Mouse (Mus musculus) gonadal fat pad, adult 2 months (tissue): Measurements from ENCODE around the gene Pard3. TPM values are rescaled to one million over a fixed set of nuclear protein-coding genes. Genes with fewer than 3 reads are reported as not detected.
"Not testable (repeated sequence)": the region's sequence is repeated elsewhere in the genome, so short reads cannot be mapped to it uniquely, and the experiment has no call there.

ENCODE experiments used
- DNase-seq: peaks from one replicate; pipeline ENCODE4 v3.0.0-alpha.2; 2012; ENCODE audit warnings: low read depth
- polyA plus RNA-seq: library from polyadenylated mRNA; depleted of rRNA; stranded (reverse); fragments of >200 nt; gene quantifications from 2 replicates; pipeline ENCODE4 v1.2.3, GENCODE M21; 2012

Pard3 gene
- polyA plus RNA-seq, 1 experiment = 31.5 TPM

DNA sequence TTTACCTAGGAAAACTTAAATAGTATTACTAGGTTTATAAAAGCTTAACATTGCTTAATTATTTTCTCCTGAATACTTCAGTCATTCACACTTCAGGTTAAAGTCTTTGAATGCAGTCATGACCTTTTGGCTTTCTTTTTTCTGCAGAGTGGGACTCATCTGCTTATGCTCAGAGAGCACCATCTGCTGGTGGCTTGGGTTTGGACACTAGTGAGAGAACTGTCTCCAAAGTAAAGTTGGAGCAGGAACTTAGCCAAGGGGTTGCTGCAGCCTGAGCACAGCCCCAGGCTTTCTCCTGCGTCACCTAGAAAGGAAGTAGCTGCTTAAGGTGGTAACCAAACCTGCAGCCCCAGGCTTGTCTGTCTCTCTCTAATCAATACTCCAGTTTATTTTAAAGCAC is 75.5 kb downstream of the Pard3 start:
- DNase-seq = no peak

DNA sequence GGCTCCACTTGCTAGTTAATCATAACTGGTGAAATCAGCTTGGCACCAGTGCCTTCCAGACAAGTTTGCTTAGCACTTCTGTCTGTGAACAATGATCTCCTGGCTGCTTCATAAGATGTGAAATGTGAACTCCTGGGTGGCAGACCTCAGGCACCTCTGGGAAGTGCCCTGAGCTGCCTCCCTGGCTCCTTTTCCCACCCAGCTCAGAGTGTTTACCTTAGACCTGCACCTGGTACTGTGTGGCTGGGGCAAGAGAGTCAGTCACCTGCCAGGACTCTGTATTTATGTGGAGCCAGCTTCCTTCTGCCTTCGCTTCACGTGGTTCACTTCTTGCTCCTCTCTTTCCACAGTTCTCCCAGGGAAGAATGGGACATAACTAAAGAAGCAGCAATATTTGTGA is 77.3 kb downstream of the Pard3 start:
- no peak for DNase-seq

DNA sequence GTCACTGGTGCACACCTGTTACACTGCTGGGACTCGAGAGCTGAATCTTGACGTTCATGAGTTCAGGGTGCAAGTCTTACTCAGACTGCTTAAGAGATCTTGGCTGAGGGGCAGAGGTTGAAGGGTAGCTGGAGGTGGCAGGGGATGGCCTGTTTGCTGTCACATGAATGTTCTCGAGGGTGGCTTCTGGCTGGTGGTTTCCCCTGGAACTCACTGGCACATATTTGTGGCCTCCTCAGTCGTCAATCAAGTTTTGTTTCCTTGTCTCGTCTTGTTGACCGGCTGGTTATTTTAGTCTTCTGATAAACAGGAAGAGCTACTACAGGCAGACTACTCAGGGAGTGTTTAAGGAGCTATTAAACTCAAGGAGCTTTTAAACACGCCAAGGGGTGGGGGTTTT is 79.9 kb downstream of the Pard3 start:
- DNase-seq = no peak

DNA sequence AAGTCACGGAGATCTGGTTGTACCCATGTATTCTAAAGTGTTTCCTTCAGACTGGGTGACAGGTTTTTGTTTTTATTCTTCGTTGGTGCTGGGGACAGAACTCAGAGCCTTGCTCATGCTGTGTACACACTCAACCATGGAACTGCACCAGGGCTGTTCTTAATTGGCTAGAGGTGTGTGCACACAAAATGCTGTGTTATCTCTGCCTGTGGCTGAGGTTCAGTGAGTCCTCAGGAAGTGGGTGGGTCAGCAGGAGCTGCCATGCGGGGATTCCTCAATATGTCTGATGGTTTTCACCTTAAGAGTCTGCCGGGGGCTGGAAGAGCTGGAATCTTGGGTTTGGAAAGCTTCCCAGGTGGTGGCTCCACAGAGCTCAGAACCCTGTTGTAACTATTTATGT is 80.9 kb downstream of the Pard3 start:
- no peak for DNase-seq

DNA sequence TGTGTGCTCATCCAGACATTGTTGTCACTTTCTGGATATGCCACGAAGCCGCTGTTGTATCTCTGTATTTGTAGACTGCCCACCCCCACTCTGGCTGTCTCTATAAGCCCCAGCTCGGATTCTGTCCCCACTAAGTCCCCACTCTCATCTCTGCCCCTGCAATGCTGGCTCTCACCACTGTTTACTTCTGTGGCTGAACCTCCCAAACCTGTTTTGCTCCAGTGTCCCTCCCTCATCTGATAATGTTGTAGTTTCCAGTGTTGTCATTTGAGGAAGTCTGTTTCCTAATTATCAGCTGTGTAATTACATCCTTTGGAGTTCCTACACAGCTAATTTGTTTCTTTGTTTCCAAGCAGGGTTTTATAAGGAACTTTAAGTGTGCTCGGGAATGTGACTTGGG is 81.4 kb downstream of the Pard3 start:
- no peak for DNase-seq

DNA sequence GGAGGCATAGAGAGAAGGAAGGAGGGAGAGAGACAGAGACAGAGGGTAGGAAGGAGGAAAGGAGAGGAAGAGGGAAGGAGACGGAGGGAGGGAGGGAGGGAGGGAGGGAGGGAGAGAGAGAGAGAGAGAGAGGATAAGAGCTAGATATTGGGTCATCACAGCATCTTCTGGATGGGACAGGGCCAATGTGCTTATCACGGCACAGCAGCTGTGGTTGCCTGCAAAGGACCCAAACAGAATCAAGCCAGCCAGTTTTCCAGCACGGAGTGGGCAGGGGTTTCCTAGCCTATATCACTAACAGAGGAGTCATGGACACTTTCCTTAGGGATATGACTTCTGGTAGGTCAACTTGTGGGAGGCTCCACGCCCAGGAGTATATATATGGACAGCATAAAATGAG is 82.4 kb downstream of the Pard3 start:
- DNase-seq = no peak

DNA sequence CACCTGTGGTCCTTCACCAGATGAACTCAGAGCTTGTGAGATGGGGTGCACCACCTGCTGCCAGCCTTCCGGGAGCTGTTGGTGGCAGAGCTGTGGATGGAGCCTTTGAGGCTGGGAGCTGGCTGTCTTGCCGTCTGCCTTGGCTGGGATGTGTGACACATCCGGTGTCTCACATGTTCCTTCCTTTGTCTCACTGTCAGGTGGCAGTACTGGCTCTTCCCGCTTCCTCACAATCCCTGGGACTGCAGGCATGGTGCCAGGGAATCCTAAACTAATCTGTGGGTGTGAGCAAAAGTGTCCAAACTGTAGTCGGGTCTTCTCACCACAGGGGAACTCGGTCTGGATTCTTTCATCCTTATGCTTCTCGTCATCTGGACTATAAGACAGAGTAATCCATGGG is 85.1 kb downstream of the Pard3 start:
- no peak for DNase-seq

DNA sequence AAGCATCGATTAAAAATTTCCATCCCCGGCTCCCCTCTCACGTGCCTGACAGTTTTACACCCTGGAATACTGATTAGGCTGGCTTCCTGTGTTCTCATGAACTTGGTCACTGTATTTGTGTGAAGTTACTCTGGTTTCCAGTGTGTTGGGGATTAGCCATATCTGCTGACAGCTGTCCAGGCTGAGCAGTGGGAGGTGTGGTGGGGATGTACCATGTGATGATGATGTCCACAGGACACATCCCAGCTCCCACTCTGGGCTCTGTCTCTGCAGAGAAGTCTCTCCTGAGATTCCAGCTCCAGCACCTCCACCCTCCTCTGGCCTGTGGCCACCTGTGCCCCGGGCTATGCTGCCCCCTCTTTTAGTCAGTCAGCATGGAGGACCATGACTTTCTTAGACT is 87.0 kb downstream of the Pard3 start:
- DNase-seq = no peak

DNA sequence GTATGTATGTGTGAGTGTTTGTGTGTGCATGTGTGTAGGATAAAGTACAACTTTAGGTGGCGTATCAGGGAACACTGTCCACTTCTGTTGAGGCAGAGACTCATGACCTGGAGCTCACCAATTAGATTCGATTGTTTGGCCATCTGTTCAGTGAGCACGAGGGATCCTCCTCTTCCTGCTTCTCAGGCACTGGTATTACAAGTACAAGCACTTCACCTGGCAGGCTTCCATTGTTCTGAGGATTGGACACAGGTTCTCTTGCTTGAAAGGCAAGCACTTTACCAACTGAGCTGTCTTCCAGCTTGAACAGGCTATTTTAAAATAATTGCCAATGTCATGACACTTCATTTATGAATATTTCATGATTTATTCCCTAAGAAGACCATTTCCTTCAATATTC is 88.0 kb downstream of the Pard3 start:
- DNase-seq = no peak

DNA sequence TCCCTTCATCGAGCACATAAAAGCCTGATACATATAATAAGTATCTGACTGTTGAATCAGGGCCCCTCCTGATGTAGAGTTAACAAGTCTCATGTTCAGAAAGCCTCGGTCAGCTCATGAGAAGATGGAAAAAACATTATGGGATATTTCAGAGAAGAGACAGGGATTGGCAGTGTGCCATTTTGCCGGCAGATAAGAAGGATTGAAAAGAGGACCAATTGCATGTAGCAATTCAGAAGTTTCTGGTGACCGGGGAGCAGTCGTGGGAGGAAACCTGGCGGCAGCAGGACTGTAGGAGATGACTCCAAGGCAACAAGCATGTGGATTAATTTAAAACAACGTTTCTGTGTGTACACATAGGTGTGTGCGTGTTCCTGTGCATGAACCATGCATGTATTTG is 93.4 kb downstream of the Pard3 start:
- DNase-seq = no peak

DNA sequence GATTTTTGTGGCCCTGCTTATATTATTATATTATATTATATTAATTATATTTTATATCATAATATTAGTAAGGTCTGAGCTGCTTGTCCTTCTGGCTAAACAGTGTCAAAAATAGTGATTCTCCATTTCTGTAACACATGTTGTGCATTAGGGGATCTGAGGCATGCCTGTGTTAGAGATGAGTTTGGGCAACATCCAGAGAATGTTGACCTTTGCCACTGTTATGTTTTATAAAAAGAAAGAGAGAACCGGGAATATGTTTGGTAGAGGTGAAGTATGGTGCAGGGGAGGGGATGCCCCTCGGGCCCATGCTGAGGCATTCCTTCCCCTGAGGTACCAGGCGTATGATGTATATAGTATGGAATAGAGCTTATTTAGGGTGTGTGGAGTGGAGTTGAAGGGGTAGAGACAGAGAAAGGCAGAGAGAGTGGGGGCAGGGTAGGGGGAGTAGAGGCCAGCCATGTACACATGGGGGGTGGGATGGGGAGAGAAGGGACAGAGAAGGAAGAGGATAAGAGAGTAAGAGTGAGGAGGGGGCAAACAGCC is 95.8 kb downstream of the Pard3 start:
- DNase-seq = no peak

DNA sequence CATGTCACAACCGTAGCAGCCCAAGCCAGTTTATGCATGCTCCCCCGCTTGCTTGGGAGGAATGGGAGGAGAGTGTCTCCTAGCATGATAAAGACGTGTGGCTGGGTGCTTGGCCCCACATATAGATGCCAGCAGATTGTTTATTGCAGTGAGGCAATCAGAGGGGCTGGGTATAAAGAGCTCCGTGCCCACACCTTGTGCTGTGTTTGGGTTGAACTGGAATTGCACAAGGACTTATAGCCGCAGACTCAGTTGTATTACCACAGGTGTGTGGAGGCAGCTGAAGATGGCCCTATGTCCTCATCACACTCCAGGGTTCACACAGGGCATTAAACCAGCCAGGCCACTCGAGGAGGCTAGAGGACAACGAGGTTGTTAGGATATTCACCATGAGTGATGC is 98.2 kb downstream of the Pard3 start:
- DNase-seq = no peak

DNA sequence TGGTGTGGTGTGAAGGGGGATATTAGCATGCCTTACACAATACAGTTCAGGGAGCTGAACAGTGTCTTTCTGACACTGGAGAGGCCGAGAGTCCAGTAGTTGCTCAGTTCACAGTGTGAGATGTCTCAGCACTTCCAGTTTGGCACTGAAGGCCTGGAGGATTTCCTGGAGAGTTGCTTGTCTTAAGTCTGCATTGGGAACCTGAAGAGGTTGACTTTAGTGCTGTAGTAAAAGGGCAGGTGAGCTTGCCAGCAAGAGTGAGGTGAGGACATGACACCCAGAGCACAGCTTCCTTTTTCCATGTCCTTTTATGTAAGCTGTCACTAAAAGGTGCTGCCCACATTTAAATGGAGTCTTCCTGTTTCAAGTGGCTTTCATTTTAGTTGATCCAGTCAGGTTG is 99.1 kb downstream of the Pard3 start:
- DNase-seq = no peak

DNA sequence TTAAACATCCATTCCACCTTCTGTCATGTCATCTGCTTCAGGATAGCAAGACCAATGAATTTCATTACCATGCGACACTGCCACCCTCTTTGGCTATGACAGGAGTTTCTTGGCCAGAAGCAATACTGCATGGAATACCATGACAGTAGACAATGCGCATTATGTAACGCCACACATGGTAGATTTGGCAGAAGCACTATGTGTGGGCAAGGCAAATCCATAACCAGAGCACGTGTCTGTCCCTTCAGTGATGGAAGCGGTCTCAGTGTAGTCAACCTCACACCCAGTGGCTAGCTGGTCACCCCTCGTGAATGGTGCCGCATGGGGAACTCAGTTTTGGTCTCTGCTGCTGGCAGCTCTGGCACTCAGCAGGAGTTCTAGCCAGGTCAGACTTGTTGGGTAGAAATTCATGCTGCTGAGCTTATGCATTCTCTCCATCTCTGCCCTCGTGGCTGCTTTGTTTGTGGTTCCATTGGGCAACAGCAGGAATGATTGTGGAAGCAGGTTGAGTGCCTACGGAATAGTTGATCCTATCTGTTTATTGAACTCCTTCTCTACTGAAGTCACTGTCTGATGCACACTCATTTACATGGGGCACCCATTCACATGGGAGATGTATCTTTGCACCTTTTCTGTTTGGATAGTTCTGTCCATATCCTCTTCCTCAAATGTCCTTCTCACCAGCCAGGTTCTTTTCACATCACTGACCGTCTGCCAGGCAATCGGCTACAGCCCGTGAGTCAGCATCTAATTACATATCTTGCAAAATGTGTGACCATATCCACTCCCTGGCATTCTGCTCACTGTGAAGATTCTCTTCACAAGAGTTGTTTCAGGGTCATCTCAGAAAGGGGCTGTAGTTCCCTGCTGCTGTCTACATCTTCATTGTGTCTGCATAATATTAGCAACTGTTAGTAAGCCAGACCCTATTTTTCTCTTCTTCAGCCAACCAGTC is 100.9 kb downstream of the Pard3 start:
- DNase-seq = no peak

DNA sequence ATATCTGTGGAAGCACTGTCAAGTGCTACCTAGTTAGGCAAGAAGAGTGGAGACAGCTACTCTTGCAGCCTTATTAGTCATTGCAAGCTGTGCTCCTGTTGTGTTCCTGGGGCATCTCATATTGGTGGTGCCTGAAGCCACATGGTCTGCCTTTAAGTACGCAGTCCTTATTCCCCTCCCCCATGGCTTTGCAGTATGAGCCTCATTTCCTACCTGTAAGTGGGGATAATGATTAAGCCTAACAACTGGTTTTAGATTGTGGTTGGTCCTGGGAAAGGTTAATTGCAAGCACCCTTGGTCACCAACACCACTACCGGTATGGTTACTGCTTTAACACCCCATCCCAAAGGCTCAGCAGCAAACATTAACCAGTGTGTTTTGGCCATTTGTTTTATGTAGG is 104.8 kb downstream of the Pard3 start:
- DNase-seq = no peak

DNA sequence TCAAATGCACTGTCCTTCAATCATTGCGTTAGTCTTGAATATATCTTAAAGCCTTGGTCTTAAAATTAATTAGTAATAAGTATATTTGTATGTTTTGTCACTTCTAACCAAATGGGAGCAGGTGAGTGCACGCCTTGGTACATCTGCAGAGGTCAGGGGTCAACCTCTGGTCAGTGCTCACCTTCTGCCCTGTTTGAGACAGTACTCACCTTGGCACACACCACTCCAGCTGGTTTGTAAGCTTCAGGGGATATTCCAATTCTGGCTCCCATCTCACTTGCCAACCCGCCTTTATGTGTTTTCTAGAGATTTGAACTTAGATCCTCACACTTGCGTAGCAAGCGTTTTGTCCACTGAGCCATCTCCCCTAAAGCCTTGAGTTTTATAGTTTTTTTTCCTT is 105.7 kb downstream of the Pard3 start:
- DNase-seq = no peak

DNA sequence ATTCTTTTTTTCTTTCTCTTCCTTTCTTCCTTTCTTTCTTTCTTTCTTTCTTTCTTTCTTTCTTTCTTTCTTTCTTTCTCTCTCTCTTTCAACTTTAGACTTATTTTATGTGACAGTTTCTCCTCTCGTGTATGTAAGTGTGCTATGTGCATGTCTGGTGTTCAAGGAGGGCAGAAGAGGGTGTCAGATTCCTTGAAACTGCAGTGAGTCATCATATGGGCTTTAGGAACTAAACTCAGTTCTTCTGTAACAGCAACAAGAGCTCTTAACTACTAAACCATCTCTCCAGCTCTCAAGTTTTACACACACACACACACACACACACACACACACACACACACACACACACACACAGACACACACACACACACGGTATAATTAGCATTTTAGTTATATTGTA is 106.7 kb downstream of the Pard3 start:
- not testable (repeated sequence) for DNase-seq

DNA sequence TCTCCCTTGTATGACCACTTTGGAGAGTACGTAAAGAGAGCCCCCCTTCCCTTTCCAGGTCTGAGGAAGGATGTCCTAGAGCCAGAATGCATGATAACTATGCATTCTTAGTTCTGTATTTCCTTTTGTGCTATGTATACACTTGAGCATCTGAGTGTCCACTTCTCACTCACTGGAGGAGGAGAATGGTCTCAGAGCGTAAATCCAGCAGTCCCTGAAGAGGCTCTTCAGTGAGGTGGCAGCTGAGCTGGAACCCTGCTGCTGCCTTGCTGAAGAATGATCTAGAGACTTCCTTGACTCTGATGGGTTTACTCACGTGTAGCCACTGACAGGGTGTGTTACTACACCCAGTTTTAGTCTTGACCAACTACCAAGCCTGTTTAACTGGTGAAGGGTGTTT is 107.2 kb downstream of the Pard3 start:
- no peak for DNase-seq

DNA sequence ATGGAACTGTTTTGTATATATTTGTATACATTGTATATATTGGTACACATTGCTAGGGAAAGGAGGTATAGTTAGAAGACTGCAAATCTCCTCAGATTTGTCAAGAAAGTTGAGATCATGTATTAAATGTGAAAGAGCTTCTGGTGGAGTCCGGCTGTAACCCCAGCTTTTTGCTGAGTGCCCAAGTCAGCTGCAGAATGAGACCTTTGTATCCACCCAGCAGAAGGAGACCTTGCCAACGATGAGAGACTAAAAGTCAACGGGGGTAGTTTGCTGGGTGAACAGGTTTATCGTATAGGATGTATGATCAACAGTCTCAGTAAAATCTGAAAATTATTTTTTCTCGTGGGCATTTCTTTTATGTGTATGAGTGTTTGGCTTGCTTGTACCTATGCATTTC is 109.8 kb downstream of the Pard3 start:
- no peak for DNase-seq

DNA sequence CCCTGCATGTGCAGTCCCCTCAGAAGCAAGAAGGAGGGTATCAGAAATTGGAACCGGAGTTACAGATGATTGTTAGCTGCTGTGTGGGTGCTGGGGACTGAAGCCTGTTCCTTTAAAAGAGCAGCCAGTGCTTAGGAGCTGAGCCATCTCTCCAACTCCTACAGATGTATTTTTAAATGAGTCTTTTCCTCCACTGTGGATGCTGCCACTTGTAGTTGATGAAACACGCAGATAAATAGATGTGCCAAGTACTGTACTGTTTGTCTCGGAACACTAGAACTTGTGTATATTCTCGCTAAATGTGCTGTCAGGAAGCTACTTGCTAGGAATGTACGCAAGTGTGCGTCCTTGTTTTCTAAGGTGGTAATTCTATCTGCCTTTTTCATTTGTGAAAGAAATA is 110.7 kb downstream of the Pard3 start:
- no peak for DNase-seq

DNA sequence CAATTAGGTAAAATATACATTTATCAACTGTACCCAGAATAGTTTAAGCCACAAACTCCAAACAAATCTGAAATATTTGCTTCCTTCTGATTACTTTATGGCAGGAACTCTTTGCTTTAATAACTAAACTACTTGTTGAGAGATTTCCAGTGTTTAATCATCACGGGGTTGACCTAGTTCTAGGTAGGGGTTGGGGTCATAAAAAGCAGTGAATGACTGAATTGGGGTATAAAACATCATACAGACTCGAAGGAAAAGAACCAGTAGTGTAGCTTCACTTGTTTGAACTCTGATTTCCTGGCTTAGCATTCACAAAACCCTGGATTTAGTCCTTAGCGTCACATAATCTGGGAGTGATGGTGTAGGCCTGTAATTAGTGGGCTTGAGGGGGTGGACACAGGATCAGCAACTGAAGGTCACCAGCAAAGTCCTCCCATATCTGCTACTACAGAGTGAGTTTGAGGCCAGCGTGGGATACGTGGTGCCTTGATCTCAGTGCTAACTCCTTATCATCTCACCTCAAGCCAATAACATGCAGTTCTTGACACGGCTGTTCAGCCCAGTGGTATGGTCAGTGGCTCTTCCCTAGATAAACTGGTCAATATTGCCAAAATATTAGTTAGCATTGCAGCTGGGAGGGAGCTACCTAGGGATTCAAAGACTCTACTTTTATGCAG is 111.6 kb downstream of the Pard3 start:
- DNase-seq = no peak

DNA sequence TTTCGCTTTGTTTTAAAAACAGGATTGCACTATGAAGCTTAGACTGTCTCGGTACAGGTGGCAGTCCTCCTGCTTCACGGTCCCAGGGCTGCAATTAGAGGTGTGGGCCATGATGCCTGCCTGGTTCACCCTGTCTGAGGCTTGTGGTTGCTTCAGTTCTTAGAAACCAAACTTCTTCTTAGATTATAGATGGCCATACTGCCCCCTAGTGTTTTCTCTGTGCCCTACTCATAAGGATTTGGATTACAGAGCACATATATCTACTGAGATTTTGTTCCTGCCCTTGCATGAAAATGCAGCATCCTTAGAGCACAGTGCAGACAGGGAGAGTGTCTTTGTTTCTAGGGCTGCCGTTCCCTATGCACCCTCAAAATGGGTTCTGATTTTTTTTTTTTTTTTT is 114.9 kb downstream of the Pard3 start:
- DNase-seq = no peak

DNA sequence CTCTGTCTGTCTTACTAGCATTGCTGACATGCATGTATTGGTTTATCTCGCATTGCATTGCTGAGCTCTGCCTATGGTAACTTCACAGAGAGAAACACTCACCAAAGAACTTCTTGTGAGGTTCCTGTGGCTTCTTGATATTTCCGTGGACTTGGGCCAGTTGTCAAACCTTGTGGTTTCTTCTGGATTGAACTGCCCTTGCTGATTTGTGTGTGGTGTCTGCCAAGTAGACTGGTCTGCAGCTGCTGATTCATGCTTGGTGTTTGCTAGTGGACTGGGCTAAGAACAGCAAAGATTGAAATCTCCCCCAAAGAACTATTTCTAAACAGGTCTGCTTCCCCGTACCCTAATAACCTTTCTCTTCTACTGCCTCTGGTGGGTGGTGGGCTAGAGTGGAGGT is 117.6 kb downstream of the Pard3 start:
- no peak for DNase-seq
